Mouse (Mus musculus) kidney, adult 2 months (tissue): ENCODE results near the gene Cyp2d11.

Experiments
- CTCF ChIP-seq: fragments of 200-500 bp; conservative IDR thresholded peaks from 2 replicates; pipeline ENCODE4 v1.5.1; 2011; ENCODE audit warnings: low read depth, mild to moderate bottlenecking, control low read depth, low read length, moderate library complexity, mixed read lengths; ENCODE audit not compliant: insufficient read depth, insufficient read length
- POLR2A ChIP-seq: fragments of 200-500 bp; IDR thresholded peaks from one replicate; pipeline ENCODE4 v1.6.1; 2011; ENCODE audit warnings: low read depth, low read length, control low read depth

DNA sequence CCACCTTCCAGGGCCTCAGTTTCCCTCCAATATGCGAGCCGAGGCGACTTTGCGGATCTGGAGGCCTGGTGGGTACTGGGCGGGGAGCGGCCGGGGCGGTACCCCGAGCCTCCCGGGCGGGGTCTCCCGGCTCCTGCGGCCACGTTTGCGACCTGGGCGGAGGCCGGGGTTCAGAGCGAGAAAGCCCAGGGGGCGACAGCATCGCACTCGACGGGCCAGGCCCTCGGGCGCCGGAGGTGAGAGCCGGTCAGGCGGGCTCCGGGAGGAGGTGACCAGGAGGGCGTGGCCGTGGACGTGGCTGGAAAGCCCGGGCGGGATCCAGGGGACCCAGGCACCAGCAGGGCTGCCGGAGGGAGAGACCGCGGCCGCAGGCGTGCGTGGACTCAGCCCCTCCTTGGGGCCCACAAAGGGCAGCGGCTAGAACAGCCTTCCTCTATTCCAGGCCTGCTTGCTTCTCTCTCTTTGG, 52.8 kb downstream of the Cyp2d11 start:
- TF ChIP-seq CTCF (no peak), POLR2A (no peak)
